In the genomic region with DNA sequence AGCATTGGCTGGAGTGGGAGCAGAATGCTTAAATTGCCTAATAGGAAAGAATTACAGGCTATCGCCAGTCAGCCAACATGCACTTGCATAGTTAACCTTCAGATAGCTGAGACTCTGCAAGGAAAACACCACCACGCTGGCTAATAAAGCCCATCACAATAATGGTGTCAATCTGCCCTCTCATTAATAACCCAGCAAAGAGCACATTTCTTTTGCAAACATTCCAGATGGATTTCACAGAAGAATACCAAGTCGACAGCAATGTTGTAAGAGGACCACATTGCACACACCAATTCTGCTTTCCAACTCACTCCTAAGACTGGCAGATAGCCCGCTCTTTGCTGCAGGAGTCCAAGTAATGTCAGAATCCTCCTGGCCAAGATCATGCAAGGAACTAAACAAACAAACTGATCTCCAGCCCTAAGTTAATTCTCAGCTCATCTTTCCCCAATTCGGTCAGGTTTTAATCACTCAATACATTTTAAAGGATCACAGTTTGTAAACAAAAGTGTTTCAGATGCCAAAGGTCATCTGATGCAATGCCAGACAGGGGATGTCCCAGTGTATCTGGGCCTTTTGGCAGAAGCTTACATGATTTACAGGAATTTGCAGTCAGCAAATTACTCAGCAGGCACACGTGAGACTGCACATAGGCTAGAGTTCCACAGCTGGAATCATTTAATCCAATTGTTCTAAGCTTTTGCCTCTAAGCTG, we compare ENCODE assay signal across 8 mouse cellular contexts.
A peak's percentile ranks its signal among the peaks of the same experiment; 100 is the strongest.
DNase-seq lines count a peak whose midpoint lies in the region; ATAC-seq lines count a peak whose summit lies in the region.

No protein-coding gene starts in this region.

- DNase-seq in adrenal gland, adult 2 months = peak; percentile 70
- DNase-seq in adrenal gland, postnatal 4 days (ENCODE audit: low spot score in 2 of 2) = no peak
- peak; percentile 82 for DNase-seq in embryo, embryonic 11 days
- peak; percentile 41 to 58 for DNase-seq in heart, adult 9 months (ENCODE audit: low spot score in 2 of 2)
- DNase-seq in kidney, postnatal 36 days = peak; percentile 62 to 66
- peak; percentile 86 for DNase-seq in midbrain, embryonic 11.5 days (ENCODE audit: low spot score, missing footprints)
- DNase-seq in layer of hippocampus, adult 11-12 months (ENCODE audit: low spot score) = no peak
- DNase-seq in cerebellum, adult 11-12 months = no peak

- no peaks in the 10 kb centered on the region for H3K4me1 ChIP-seq in midbrain, embryonic 11.5 days (ENCODE audit: control insufficient read depth, insufficient read depth, low read length)

- H3K9me3 ChIP-seq in midbrain, embryonic 11.5 days (ENCODE audit: control insufficient read depth, low read length) = no peaks in the 10 kb centered on the region

- H3K27ac ChIP-seq in midbrain, embryonic 11.5 days (ENCODE audit: low read depth, low read length) = no peak overlapping the region

- ATAC-seq in midbrain, embryonic 11.5 days (ENCODE audit: low FRiP score) = no peak

- no peaks in the 10 kb centered on the region for H3K36me3 ChIP-seq in midbrain, embryonic 11.5 days (ENCODE audit: control insufficient read depth, insufficient read depth, low read length)

- no peak overlapping the region for H3K9ac ChIP-seq in midbrain, embryonic 11.5 days (ENCODE audit: low read length)

- no peak overlapping the region for H3K4me3 ChIP-seq in midbrain, embryonic 11.5 days (ENCODE audit: low read depth, low read length)

- H3K4me2 ChIP-seq in midbrain, embryonic 11.5 days = no peak overlapping the region

- H3K27me3 ChIP-seq in midbrain, embryonic 11.5 days (ENCODE audit: control insufficient read depth, insufficient read depth, low read length) = no peaks in the 10 kb centered on the region

- 38% methylated on average over 6 of the region's 6 CpGs for WGBS in midbrain, embryonic 11.5 days

Comparison
In these comparisons a context has a peak if more than half of its experiments do, and no peak if none do; other contexts are left out.
1. DNase-seq: peak in adrenal gland, adult 2 months (single experiment), embryo, embryonic 11 days (single experiment), heart, adult 9 months (2 of 2), kidney, postnatal 36 days (2 of 2) and midbrain, embryonic 11.5 days (single experiment); none in adrenal gland, postnatal 4 days (0 of 2), layer of hippocampus, adult 11-12 months (single experiment) and cerebellum, adult 11-12 months (single experiment).